Mouse (Mus musculus) intestine, embryonic 16.5 days (tissue): Measurements from ENCODE around the gene Trpm5. TPM values are rescaled to one million over a fixed set of nuclear protein-coding genes. Genes with fewer than 3 reads are reported as not detected.
A peak's percentile ranks its signal among the peaks of the same experiment; 100 is the strongest.

Experiments
- ATAC-seq: fragments of 200-750 bp; cut with Nextera tagmentation; 2 replicates; pipeline ENCODE4 v1.8.0; 2017; ENCODE audit warnings: moderate TSS enrichment, moderate library complexity
- H3K27ac ChIP-seq: fragments of 300-500 bp; sonication (generic); 2 replicates; pipeline ENCODE4 v1.5.1; 2014; ENCODE audit warnings: mild to moderate bottlenecking, low read length
- H3K27me3 ChIP-seq: fragments of 300-500 bp; sonication (generic); replicated peaks from 2 replicates; pipeline ENCODE4 v1.6.1; 2014; ENCODE audit warnings: low read length, control low read depth, mixed read lengths; ENCODE audit not compliant: control insufficient read depth, insufficient read depth
- H3K36me3 ChIP-seq: fragments of 300-500 bp; sonication (generic); 2 replicates; pipeline ENCODE4 v1.6.1; 2014; ENCODE audit warnings: low read length, control low read depth; ENCODE audit not compliant: control insufficient read depth, insufficient read depth
- H3K4me1 ChIP-seq: fragments of 300-500 bp; sonication (generic); 2 replicates; pipeline ENCODE4 v1.6.1; 2014; ENCODE audit warnings: low read length, control low read depth, mixed read lengths; ENCODE audit not compliant: control insufficient read depth, insufficient read depth
- H3K4me2 ChIP-seq: fragments of 300-500 bp; sonication (generic); 2 replicates; pipeline ENCODE4 v1.6.1; 2014; ENCODE audit warnings: low read depth, low read length, control low read depth
- H3K4me3 ChIP-seq: fragments of 300-500 bp; sonication (generic); 2 replicates; pipeline ENCODE4 v1.5.1; 2014; ENCODE audit warnings: mild to moderate bottlenecking, low read length
- H3K9ac ChIP-seq: fragments of 300-500 bp; sonication (generic); 2 replicates; pipeline ENCODE4 v1.6.1; 2014; ENCODE audit warnings: low read depth, low read length
- H3K9me3 ChIP-seq: fragments of 300-500 bp; sonication (generic); 2 replicates; pipeline ENCODE4 v1.6.1; 2016; ENCODE audit warnings: low read length, control low read depth; ENCODE audit not compliant: control insufficient read depth
- WGBS: fragments of 180-500 bp; shearing (Covaris S2); extraction: QIAGEN DNeasy Blood & Tissue Kit; methylation state at CpG from one replicate; pipeline ENCODE4 v1.1.7; 2014; 5-methylcytosine and 5-hydroxymethylcytosine counted together
- polyA plus RNA-seq: library from polyadenylated mRNA; unstranded; fragments of >200 nt; fragmentation: Nextera tagmentation; extraction: Ambion mirVana; gene quantifications from 2 replicates; pipeline ENCODE4 v1.2.1, GENCODE M21; 2015

Trpm5 gene
- polyA plus RNA-seq, 1 experiment from 2014 or later, result 7.9 TPM

- no peak for ATAC-seq
- H3K9me3 ChIP-seq, result no peaks in the 10 kb centered on the region
- H3K4me3 ChIP-seq, result no peak overlapping the region
- no peak overlapping the region for H3K9ac ChIP-seq
- H3K36me3 ChIP-seq, result no peaks in the 10 kb centered on the region
- H3K4me1 ChIP-seq, result 0 out of 2 replicates have a peak, but pooled peaks cover 7% of the 10 kb centered on the region
- WGBS, result 87% methylated on average over 3 of the region's 3 CpGs
- 0 out of 2 replicates have a peak, but pooled peaks cover 3% of the 10 kb centered on the region for H3K27me3 ChIP-seq
- no peak overlapping the region for H3K27ac ChIP-seq
- H3K4me2 ChIP-seq, result no peak overlapping the region
These were observed 68.9 kb downstream of the Trpm5 start for GRCm38 (mm10) chr7:143025496-143025895.

GRCm38 (mm10) chr7:143024293-143024692 is 70.1 kb downstream of the Trpm5 start:
- WGBS, result 86% methylated on average over 1 of the region's 1 CpGs
- no peak for ATAC-seq
- Histone ChIP-seq H3K4me2 (no peak overlapping the region), H3K36me3 (no peaks in the 10 kb centered on the region), H3K27ac (no peak overlapping the region), H3K9me3 (no peaks in the 10 kb centered on the region), H3K9ac (no peak overlapping the region), H3K4me3 (no peak overlapping the region), H3K4me1 (0 out of 2 replicates have a peak, but pooled peaks cover 7% of the 10 kb centered on the region), H3K27me3 (peaks cover 5% of the 10 kb centered on the region; the same call in 1 of the 2 replicates)

- H3K4me2 ChIP-seq, result no peak overlapping the region
- no peak for ATAC-seq
- H3K4me1 ChIP-seq, result 0 out of 2 replicates have a peak, but pooled peaks cover 7% of the 10 kb centered on the region
- peaks cover 7% of the 10 kb centered on the region; the same call in 1 of the 2 replicates for H3K27me3 ChIP-seq
- no peaks in the 10 kb centered on the region for H3K9me3 ChIP-seq
- no peaks in the 10 kb centered on the region for H3K36me3 ChIP-seq
- no peak overlapping the region for H3K9ac ChIP-seq
- no peak overlapping the region for H3K27ac ChIP-seq
- 93% methylated on average over 2 of the region's 2 CpGs for WGBS
- no peak overlapping the region for H3K4me3 ChIP-seq
These were observed 70.9 kb downstream of the Trpm5 start for GRCm38 (mm10) chr7:143023499-143023898.

- Histone ChIP-seq H3K36me3 (no peaks in the 10 kb centered on the region), H3K27ac (peak overlapping the region; percentile 12; the same call in 1 of the 2 replicates), H3K4me1 (peaks cover 12% of the 10 kb centered on the region; the same call in 1 of the 2 replicates), H3K9ac (no peak overlapping the region), H3K27me3 (peaks cover 7% of the 10 kb centered on the region; the same call in 1 of the 2 replicates), H3K4me3 (no peak overlapping the region), H3K4me2 (no peak overlapping the region), H3K9me3 (no peaks in the 10 kb centered on the region)
- 51% methylated on average over 5 of the region's 5 CpGs for WGBS
- ATAC-seq, result peak; percentile 90
These were observed 72.9 kb downstream of the Trpm5 start for GRCm38 (mm10) chr7:143021356-143022164.

GRCm38 (mm10) chr7:143020764-143021163 is 73.7 kb downstream of the Trpm5 start:
- Histone ChIP-seq H3K27ac (no peak overlapping the region), H3K4me3 (no peak overlapping the region), H3K4me2 (no peak overlapping the region), H3K36me3 (no peaks in the 10 kb centered on the region), H3K27me3 (peaks cover 7% of the 10 kb centered on the region; the same call in 1 of the 2 replicates), H3K9ac (no peak overlapping the region), H3K4me1 (peaks cover 20% of the 10 kb centered on the region), H3K9me3 (no peaks in the 10 kb centered on the region)
- 74% methylated on average over 3 of the region's 3 CpGs for WGBS
- no peak for ATAC-seq

- H3K4me2 ChIP-seq, result no peak overlapping the region
- H3K4me3 ChIP-seq, result no peak overlapping the region
- ATAC-seq, result no peak
- no peaks in the 10 kb centered on the region for H3K9me3 ChIP-seq
- H3K9ac ChIP-seq, result no peak overlapping the region
- no peak overlapping the region for H3K27ac ChIP-seq
- H3K27me3 ChIP-seq, result peaks cover 7% of the 10 kb centered on the region; the same call in 1 of the 2 replicates
- H3K4me1 ChIP-seq, result peaks cover 24% of the 10 kb centered on the region
- no peaks in the 10 kb centered on the region for H3K36me3 ChIP-seq
These were observed 74.4 kb downstream of the Trpm5 start for GRCm38 (mm10) chr7:143020040-143020439.

Other genes with a start within 250 kb of the Trpm5 start
- gene Th, start 163.5 kb downstream of the Trpm5 start, polyA plus RNA-seq, result 2.1 and 3.3 TPM in 2 replicates
- gene Ascl2, start 125.4 kb downstream of the Trpm5 start, polyA plus RNA-seq, result 11.4 and 12.7 TPM in 2 replicates
- gene Tspan32, start 89.6 kb downstream of the Trpm5 start, polyA plus RNA-seq, result 2.4 and 3.1 TPM in 2 replicates
- 391 and 421 TPM in 2 replicates for gene Cd81, start 41.9 kb downstream of the Trpm5 start, polyA plus RNA-seq
- gene Tssc4, start 25.4 kb downstream of the Trpm5 start, polyA plus RNA-seq, result 67.9 and 74.7 TPM in 2 replicates
- gene Kcnq1, start 11.7 kb upstream of the Trpm5 start, polyA plus RNA-seq, result 9.7 and 10.8 TPM in 2 replicates